Mouse (Mus musculus) ovary, adult 18-20 months (tissue): ENCODE data around the gene Fbxw10.

Source experiments
- DNase-seq: peaks from one replicate; pipeline ENCODE4 v3.0.0; 2022; ENCODE audit warnings: low spot score, mixed read lengths

Fbxw10 gene

GRCm38 (mm10) chr11:62844562-62844961, 2.3 kb upstream of the Fbxw10 start:
- no peak for DNase-seq

- DNase-seq = no peak
These were observed 1.1 kb upstream of the Fbxw10 start for GRCm38 (mm10) chr11:62845730-62846129.

GRCm38 (mm10) chr11:62847655-62848191, 854 bp downstream of the Fbxw10 start:
- DNase-seq = no peak

GRCm38 (mm10) chr11:62848301-62848700, 1.4 kb downstream of the Fbxw10 start:
- DNase-seq = no peak

GRCm38 (mm10) chr11:62851199-62851598, 4.3 kb downstream of the Fbxw10 start:
- no peak for DNase-seq

- DNase-seq = no peak
These were observed 6.5 kb downstream of the Fbxw10 start for GRCm38 (mm10) chr11:62853334-62853733.

- no peak for DNase-seq
These were observed 18.7 kb downstream of the Fbxw10 start for GRCm38 (mm10) chr11:62865562-62865961.

GRCm38 (mm10) chr11:62866685-62867084, 19.8 kb downstream of the Fbxw10 start:
- no peak for DNase-seq

- no peak for DNase-seq
These were observed 22.3 kb downstream of the Fbxw10 start for GRCm38 (mm10) chr11:62869201-62869600.

GRCm38 (mm10) chr11:62869715-62870371, 23.0 kb downstream of the Fbxw10 start:
- DNase-seq = no peak

- no peak for DNase-seq
These were observed 26.6 kb downstream of the Fbxw10 start for GRCm38 (mm10) chr11:62873479-62873878.

GRCm38 (mm10) chr11:62875696-62876095, 28.8 kb downstream of the Fbxw10 start:
- no peak for DNase-seq

- DNase-seq = no peak
These were observed 29.6 kb downstream of the Fbxw10 start for GRCm38 (mm10) chr11:62876445-62876844.

GRCm38 (mm10) chr11:62877391-62877790, 30.5 kb downstream of the Fbxw10 start:
- no peak for DNase-seq

- DNase-seq = no peak
These were observed 31.9 kb downstream of the Fbxw10 start for GRCm38 (mm10) chr11:62878728-62879127.

GRCm38 (mm10) chr11:62879220-62880048, 32.6 kb downstream of the Fbxw10 start, which contains the start of gene Tvp23b:
TSS of gene Tvp23b (plus strand) at chr11:62879455.
- DNase-seq = peak; percentile 96

GRCm38 (mm10) chr11:62883407-62883806, 36.5 kb downstream of the Fbxw10 start:
- DNase-seq = no peak

- DNase-seq = no peak
These were observed 38.5 kb downstream of the Fbxw10 start for GRCm38 (mm10) chr11:62885323-62885722.

GRCm38 (mm10) chr11:62890796-62891195, 43.9 kb downstream of the Fbxw10 start:
- no peak for DNase-seq

GRCm38 (mm10) chr11:62891763-62892162, 44.9 kb downstream of the Fbxw10 start:
- no peak for DNase-seq

GRCm38 (mm10) chr11:62901699-62902323, 54.9 kb downstream of the Fbxw10 start:
- no peak for DNase-seq

- DNase-seq = no peak
These were observed 57.1 kb downstream of the Fbxw10 start for GRCm38 (mm10) chr11:62903871-62904495.
